Mouse (Mus musculus) neural tube, embryonic 13.5 days (tissue): ENCODE measurements around the gene Spryd3. TPM values are rescaled to one million over a fixed set of nuclear protein-coding genes. Genes with fewer than 3 reads are reported as not detected.
A peak's percentile ranks its signal among the peaks of the same experiment; 100 is the strongest.

Experiments
- ATAC-seq: fragments of 200-750 bp; cut with Nextera tagmentation; 2 replicates; pipeline ENCODE4 v1.8.0; 2017; ENCODE audit warnings: low read depth, mild to moderate bottlenecking, moderate TSS enrichment, moderate library complexity
- H3K27ac ChIP-seq: fragments of 300-500 bp; sonication (generic); replicated peaks from 2 replicates; pipeline ENCODE4 v1.5.1; 2015; ENCODE audit warnings: moderate library complexity, mild to moderate bottlenecking, inconsistent platforms
- H3K27me3 ChIP-seq: fragments of 300-500 bp; sonication (generic); 2 replicates; pipeline ENCODE4 v1.6.1; 2015; ENCODE audit warnings: mild to moderate bottlenecking, inconsistent platforms
- H3K36me3 ChIP-seq: fragments of 300-500 bp; sonication (generic); 2 replicates; pipeline ENCODE4 v1.6.1; 2015; ENCODE audit warnings: mild to moderate bottlenecking, inconsistent platforms
- H3K4me1 ChIP-seq: fragments of 300-500 bp; sonication (generic); replicated peaks from 2 replicates; pipeline ENCODE4 v1.6.1; 2015; ENCODE audit warnings: inconsistent platforms
- H3K4me2 ChIP-seq: fragments of 300-500 bp; sonication (generic); 2 replicates; pipeline ENCODE4 v1.6.1; 2015; ENCODE audit warnings: inconsistent platforms, mild to moderate bottlenecking, moderate library complexity
- H3K4me3 ChIP-seq: fragments of 300-500 bp; sonication (generic); 2 replicates; pipeline ENCODE4 v1.5.1; 2015; ENCODE audit warnings: mild to moderate bottlenecking, inconsistent platforms
- H3K9ac ChIP-seq: fragments of 300-500 bp; sonication (generic); 2 replicates; pipeline ENCODE4 v1.6.1; 2015; ENCODE audit warnings: moderate library complexity, mild to moderate bottlenecking, inconsistent platforms
- H3K9me3 ChIP-seq: fragments of 300-500 bp; sonication (generic); 2 replicates; pipeline ENCODE4 v1.6.1; 2016; ENCODE audit warnings: inconsistent platforms
- WGBS: fragments of 180-500 bp; shearing (Covaris S2); methylation state at CpG from one replicate; pipeline ENCODE4 v1.1.7; 2015; 5-methylcytosine and 5-hydroxymethylcytosine counted together
- polyA plus RNA-seq: library from polyadenylated mRNA; unstranded; fragments of >200 nt; fragmentation: Nextera tagmentation; extraction: Ambion mirVana; gene quantifications from 2 replicates; pipeline ENCODE4 v1.2.1, GENCODE M21; 2015

Gene Spryd3
- polyA plus RNA-seq, 1 experiment from 2014 or later: 54.1 TPM

GRCm38 (mm10) chr15:102100996-102101671 lies 34.9 kb downstream of the Spryd3 start:
- ATAC-seq: no peak
- WGBS: 29% methylated on average over 10 of the region's 10 CpGs
- peaks cover 23% of the 10 kb centered on the region for H3K36me3 ChIP-seq
- peak overlapping the region; percentile 84 for H3K27ac ChIP-seq
- peak overlapping the region; percentile 48 for H3K4me3 ChIP-seq
- no peaks in the 10 kb centered on the region for H3K9me3 ChIP-seq
- H3K4me2 ChIP-seq: peak overlapping the region; percentile 78
- peak overlapping the region; percentile 71; the same call in 1 of the 2 replicates for H3K9ac ChIP-seq
- peaks cover 62% of the 10 kb centered on the region for H3K27me3 ChIP-seq
- peaks cover 82% of the 10 kb centered on the region for H3K4me1 ChIP-seq

GRCm38 (mm10) chr15:102100161-102100981 lies 35.7 kb downstream of the Spryd3 start, which contains the start of gene Tns2:
Tns2 (plus strand) TSS chr15:102100413.
- Histone ChIP-seq H3K9ac (peak within 1 kb of the TSS; percentile 71), H3K36me3 (peaks cover 30% of the 10 kb centered on the region), H3K9me3 (no peaks in the 10 kb centered on the region), H3K4me3 (peak within 1 kb of the TSS; percentile 48), H3K4me2 (peak within 1 kb of the TSS; percentile 78), H3K27ac (peak within 1 kb of the TSS; percentile 84), H3K4me1 (peaks cover 74% of the 10 kb centered on the region), H3K27me3 (peaks cover 54% of the 10 kb centered on the region)
- 1% methylated on average over 52 of the region's 82 CpGs for WGBS
- peak; percentile 44 for ATAC-seq

GRCm38 (mm10) chr15:102099771-102100160 lies 36.3 kb downstream of the Spryd3 start:
- no peaks in the 10 kb centered on the region for H3K9me3 ChIP-seq
- H3K4me2 ChIP-seq: peak overlapping the region; percentile 78
- H3K4me3 ChIP-seq: peak overlapping the region; percentile 48
- 26% methylated on average over 8 of the region's 8 CpGs for WGBS
- peaks cover 49% of the 10 kb centered on the region for H3K27me3 ChIP-seq
- peak overlapping the region; percentile 84 for H3K27ac ChIP-seq
- H3K4me1 ChIP-seq: peaks cover 70% of the 10 kb centered on the region
- peaks cover 36% of the 10 kb centered on the region for H3K36me3 ChIP-seq
- H3K9ac ChIP-seq: peak overlapping the region; percentile 71
- no peak for ATAC-seq

GRCm38 (mm10) chr15:102099260-102099659 lies 36.8 kb downstream of the Spryd3 start:
- Histone ChIP-seq H3K27me3 (peaks cover 45% of the 10 kb centered on the region), H3K9me3 (no peaks in the 10 kb centered on the region), H3K4me1 (peaks cover 70% of the 10 kb centered on the region)

GRCm38 (mm10) chr15:102097991-102098555 lies 38.0 kb downstream of the Spryd3 start:
- WGBS: 31% methylated on average over 5 of the region's 5 CpGs
- ATAC-seq: no peak
- Histone ChIP-seq H3K9ac (no peak overlapping the region), H3K36me3 (peaks cover 53% of the 10 kb centered on the region), H3K27ac (no peak overlapping the region), H3K9me3 (no peaks in the 10 kb centered on the region), H3K27me3 (peaks cover 37% of the 10 kb centered on the region), H3K4me2 (peak overlapping the region; percentile 78; the same call in 1 of the 2 replicates), H3K4me1 (peaks cover 58% of the 10 kb centered on the region), H3K4me3 (no peak overlapping the region)

More at GRCm38 (mm10) chr15:102099260-102099659, 36.8 kb downstream of the Spryd3 start:
- H3K36me3 ChIP-seq: peaks cover 41% of the 10 kb centered on the region
- WGBS: 44% methylated on average over 5 of the region's 5 CpGs
- no peak overlapping the region for H3K27ac ChIP-seq
- ATAC-seq: no peak
- H3K4me3 ChIP-seq: peak overlapping the region; percentile 48
- H3K9ac ChIP-seq: peak overlapping the region; percentile 22
- peak overlapping the region; percentile 78 for H3K4me2 ChIP-seq

GRCm38 (mm10) chr15:102097147-102097915 lies 38.7 kb downstream of the Spryd3 start:
- no peak overlapping the region for H3K4me3 ChIP-seq
- H3K9me3 ChIP-seq: no peaks in the 10 kb centered on the region
- peaks cover 61% of the 10 kb centered on the region for H3K36me3 ChIP-seq
- H3K4me1 ChIP-seq: peaks cover 50% of the 10 kb centered on the region
- no peak overlapping the region for H3K27ac ChIP-seq
- no peak overlapping the region for H3K9ac ChIP-seq
- no peak overlapping the region for H3K4me2 ChIP-seq
- no peak for ATAC-seq
- peaks cover 29% of the 10 kb centered on the region for H3K27me3 ChIP-seq
- WGBS: 80% methylated on average over 8 of the region's 8 CpGs

- Histone ChIP-seq H3K27me3 (peaks cover 14% of the 10 kb centered on the region), H3K9ac (no peak overlapping the region), H3K27ac (no peak overlapping the region), H3K4me1 (peaks cover 27% of the 10 kb centered on the region), H3K9me3 (no peaks in the 10 kb centered on the region), H3K4me2 (no peak overlapping the region), H3K36me3 (peaks cover 84% of the 10 kb centered on the region), H3K4me3 (no peak overlapping the region)
- 88% methylated on average over 16 of the region's 16 CpGs for WGBS
- no peak for ATAC-seq
Observed at GRCm38 (mm10) chr15:102094988-102095387, 41.0 kb downstream of the Spryd3 start.

- Histone ChIP-seq H3K4me3 (no peak overlapping the region), H3K4me2 (no peak overlapping the region), H3K27me3 (peaks cover 11% of the 10 kb centered on the region), H3K27ac (no peak overlapping the region), H3K36me3 (peaks cover 92% of the 10 kb centered on the region), H3K9me3 (no peaks in the 10 kb centered on the region), H3K9ac (no peak overlapping the region), H3K4me1 (peaks cover 19% of the 10 kb centered on the region)
- ATAC-seq: no peak
- WGBS: 18% methylated on average over 2 of the region's 2 CpGs
Observed at GRCm38 (mm10) chr15:102094157-102094556, 41.9 kb downstream of the Spryd3 start.

GRCm38 (mm10) chr15:102092222-102092621 lies 43.8 kb downstream of the Spryd3 start:
- Histone ChIP-seq H3K4me2 (no peak overlapping the region), H3K36me3 (peaks cover 98% of the 10 kb centered on the region), H3K27ac (no peak overlapping the region), H3K9ac (no peak overlapping the region), H3K9me3 (no peaks in the 10 kb centered on the region), H3K4me3 (no peak overlapping the region), H3K4me1 (0 out of 2 replicates have a peak, but pooled peaks cover 2% of the 10 kb centered on the region), H3K27me3 (no peaks in the 10 kb centered on the region)
- no peak for ATAC-seq
- WGBS: 93% methylated on average over 4 of the region's 4 CpGs

GRCm38 (mm10) chr15:102091688-102092087 lies 44.3 kb downstream of the Spryd3 start:
- Histone ChIP-seq H3K4me1 (no peaks in the 10 kb centered on the region), H3K36me3 (peaks cover 99% of the 10 kb centered on the region), H3K27ac (no peak overlapping the region), H3K4me3 (no peak overlapping the region), H3K4me2 (no peak overlapping the region), H3K9me3 (no peaks in the 10 kb centered on the region), H3K27me3 (no peaks in the 10 kb centered on the region), H3K9ac (no peak overlapping the region)
- no peak for ATAC-seq
- WGBS: 77% methylated on average over 1 of the region's 1 CpGs

- H3K4me1 ChIP-seq: no peaks in the 10 kb centered on the region
- no peak overlapping the region for H3K27ac ChIP-seq
- H3K27me3 ChIP-seq: no peaks in the 10 kb centered on the region
- peaks cover 98% of the 10 kb centered on the region for H3K36me3 ChIP-seq
- no peaks in the 10 kb centered on the region for H3K9me3 ChIP-seq
- WGBS: 90% methylated on average over 12 of the region's 12 CpGs
- no peak overlapping the region for H3K4me2 ChIP-seq
- no peak overlapping the region for H3K9ac ChIP-seq
- ATAC-seq: no peak
- H3K4me3 ChIP-seq: no peak overlapping the region
Observed at GRCm38 (mm10) chr15:102091063-102091679, 44.9 kb downstream of the Spryd3 start.
